Mouse (Mus musculus): ENCODE measurements around the gene 6430571L13Rik. TPM values are rescaled to one million over a fixed set of nuclear protein-coding genes. Genes with fewer than 3 reads are reported as not detected.

6430571L13Rik gene
- total and polyA plus RNA-seq, 3 experiments = 0.09 to 0.72 (median 0.11) TPM

DNA sequence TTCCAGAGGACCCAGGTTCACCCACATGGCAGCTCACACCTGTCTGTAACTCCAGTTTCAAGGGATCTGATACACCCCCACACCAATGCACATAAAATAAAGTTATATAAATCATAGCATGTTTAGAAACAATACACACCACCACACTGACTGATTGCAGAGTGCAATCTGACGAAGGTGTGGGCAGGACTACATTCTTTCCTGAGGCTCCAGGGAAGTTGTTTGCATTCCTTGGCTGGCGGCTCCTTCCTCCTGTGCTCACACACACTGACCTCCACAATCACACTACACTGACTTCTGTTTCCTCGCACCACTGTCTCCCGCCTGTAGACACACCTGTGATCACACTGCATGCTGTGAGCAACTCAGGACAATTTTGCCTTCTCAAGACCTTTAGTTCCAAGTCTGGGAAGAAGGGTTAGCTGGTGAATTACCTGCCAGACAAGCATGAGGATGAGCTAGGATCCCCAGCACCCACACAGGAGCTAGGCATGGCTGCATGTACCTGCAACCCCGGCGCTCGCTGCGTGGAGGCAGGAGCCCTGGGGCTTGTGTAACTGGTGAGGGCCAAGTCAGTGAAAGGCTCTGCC, 17.8 kb upstream of the 6430571L13Rik start:
- dilution Hi-C loops (cut with MboI; ENCODE audit: extremely low pct_ligation_motif_present, extremely low pct_unique_long_range_greater_than_20kb, low sequenced_read_pairs) = no loop called here
- Histone ChIP-seq H3K36me3 (replicated peaks in 1 of 2; ENCODE audit: control insufficient read depth in 1 of 2, insufficient read depth in 1 of 2, low read length in 1 of 2) (peaks cover 5 to 15% of the 10 kb centered on the region in 2 experiments), H3K9me3 (replicated peaks; ENCODE audit: low read length) (no peaks in the 10 kb centered on the region), H3K79me2 (replicated peaks; ENCODE audit: control insufficient read depth, extremely low read depth, insufficient read depth, poor library complexity, severe bottlenecking) (no peaks in the 10 kb centered on the region), H3K4me2 (ENCODE audit: insufficient read depth, low read depth, poor library complexity, severe bottlenecking) (no peak overlapping the region), H3K27ac (ENCODE audit: insufficient read depth, low read depth) (no peak overlapping the region), H3K4me3 (replicated peaks in 1 of 3; ENCODE audit: low read depth in 2 of 3, low read length in 2 of 3, poor library complexity in 1 of 3) (no peak overlapping the region), H3K4me1 (ENCODE audit: control insufficient read depth in 1 of 2, insufficient read depth in 2 of 2) (peaks cover 4 to 45% of the 10 kb centered on the region in 2 experiments; a peak in 3 of 4 replicates), H3K27me3 (replicated peaks) (no peaks in the 10 kb centered on the region), H3K9ac (ENCODE audit: insufficient read depth, low read depth) (no peak overlapping the region)
- no peak for TF ChIP-seq EP300 (IDR thresholded peaks at IDR 0.05; ENCODE audit: low read length)
- TF ChIP-seq JUND (conservative IDR thresholded peaks at IDR 0.05; ENCODE audit: low read depth, low read length) = no peak
- TF ChIP-seq ETS1 (conservative IDR thresholded peaks at IDR 0.05; ENCODE audit: low read depth, low read length) = no peak
- TF ChIP-seq MAZ (IDR thresholded peaks at IDR 0.05; ENCODE audit: low read depth, low read length) = no peak
- TF ChIP-seq RAD21 (IDR thresholded peaks at IDR 0.05; ENCODE audit: low read depth, low read length) = no peak
- no peak for TF ChIP-seq JUN (IDR thresholded peaks at IDR 0.05; ENCODE audit: insufficient read depth, low read depth, low read length)
- TF ChIP-seq ZKSCAN1 (IDR thresholded peaks at IDR 0.05; ENCODE audit: borderline replicate concordance, low read depth, low read length) = no peak
- no peak for TF ChIP-seq HCFC1 (IDR thresholded peaks at IDR 0.05; ENCODE audit: low read depth, low read length)
- no peak for TF ChIP-seq ZC3H11A (IDR thresholded peaks at IDR 0.05; ENCODE audit: low read depth, low read length)
- TF ChIP-seq SIN3A (IDR thresholded peaks at IDR 0.05; ENCODE audit: low read length) = no peak
- TF ChIP-seq E2F4 (IDR thresholded peaks at IDR 0.05; ENCODE audit: insufficient replicate concordance, low read depth, low read length) = no peak
- DNase-seq (ENCODE audit: extremely low read depth) = no peak
- in situ Hi-C loops (cut with MboI; ENCODE audit: low pct_ligation_motif_present, low pct_unique_long_range_greater_than_20kb, low sequenced_read_pairs) = no loop called here

DNA sequence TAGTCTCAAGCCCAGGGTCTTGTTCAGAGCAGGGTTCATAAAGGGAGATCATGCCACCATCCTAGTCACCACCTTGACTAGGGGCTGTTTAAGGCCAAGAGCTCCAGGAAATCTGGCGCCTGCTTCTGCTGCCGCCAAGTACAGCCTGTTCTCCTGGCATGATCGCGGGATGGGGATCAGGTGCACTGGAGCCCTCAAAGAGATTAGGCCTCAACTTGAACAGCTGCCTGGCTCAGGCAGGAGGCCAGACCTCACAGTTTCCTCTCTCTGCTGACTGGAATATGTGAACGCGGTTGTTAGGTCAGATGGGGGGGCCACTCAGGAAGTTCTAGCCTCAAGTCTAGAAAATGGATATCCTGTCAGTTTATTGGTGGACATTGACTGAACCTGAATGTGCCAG, 16.8 kb upstream of the 6430571L13Rik start:
- in situ Hi-C loops (cut with MboI; ENCODE audit: low pct_ligation_motif_present, low pct_unique_long_range_greater_than_20kb, low sequenced_read_pairs) = no loop called here
- H3K79me2 ChIP-seq (replicated peaks; ENCODE audit: control insufficient read depth, extremely low read depth, insufficient read depth, poor library complexity, severe bottlenecking) = no peaks in the 10 kb centered on the region
- no peaks in the 10 kb centered on the region for H3K9me3 ChIP-seq (replicated peaks; ENCODE audit: low read length)
- H3K9ac ChIP-seq (ENCODE audit: insufficient read depth, low read depth) = no peak overlapping the region
- no peak overlapping the region for H3K27ac ChIP-seq (ENCODE audit: insufficient read depth, low read depth)
- TF ChIP-seq SMC3 (IDR thresholded peaks at IDR 0.05; ENCODE audit: low read depth, low read length) (no peak), JUN (IDR thresholded peaks at IDR 0.05; ENCODE audit: insufficient read depth, low read depth, low read length) (no peak), RCOR1 (conservative IDR thresholded peaks at IDR 0.05; ENCODE audit: low read depth, low read length) (no peak), MAFK (IDR thresholded peaks at IDR 0.05; ENCODE audit: insufficient replicate concordance, low read length) (no peak), POLR2AphosphoS2 (IDR thresholded peaks at IDR 0.05; ENCODE audit: low read depth, low read length) (no peak), ZNF384 (IDR thresholded peaks at IDR 0.05; ENCODE audit: low read depth, low read length) (no peak)
- DNase-seq (ENCODE audit: extremely low read depth) = no peak
- H3K4me2 ChIP-seq (ENCODE audit: insufficient read depth, low read depth, poor library complexity, severe bottlenecking) = no peak overlapping the region
- H3K4me1 ChIP-seq (ENCODE audit: control insufficient read depth in 1 of 2, insufficient read depth in 2 of 2) = peaks cover 0 to 35% of the 10 kb centered on the region in 2 experiments; a peak in 2 of 4 replicates
- H3K36me3 ChIP-seq (replicated peaks in 1 of 2; ENCODE audit: control insufficient read depth in 1 of 2, insufficient read depth in 1 of 2, low read length in 1 of 2) = peaks cover 14 to 26% of the 10 kb centered on the region in 2 experiments
- dilution Hi-C loops (cut with MboI; ENCODE audit: extremely low pct_ligation_motif_present, extremely low pct_unique_long_range_greater_than_20kb, low sequenced_read_pairs) = no loop called here
- no peaks in the 10 kb centered on the region for H3K27me3 ChIP-seq (replicated peaks)
- no peak overlapping the region for H3K4me3 ChIP-seq (replicated peaks in 1 of 3; ENCODE audit: low read depth in 2 of 3, low read length in 2 of 3, poor library complexity in 1 of 3)

Measured in CH12.LX (cell line).